Mouse (Mus musculus): ENCODE measurements around the gene Senp7. TPM values are rescaled to one million over a fixed set of nuclear protein-coding genes. Genes with fewer than 3 reads are reported as not detected.
"Not testable (repeated sequence)": the region's sequence is repeated elsewhere in the genome, so short reads cannot be mapped to it uniquely, and the experiment has no call there.

Senp7 gene
- polyA plus RNA-seq (2017; shearing (Covaris generic)) = 10 to 100 TPM; 58.4 to 84.5 TPM

- not testable (repeated sequence) for ATAC-seq
These were observed at the start of gene Senp7 for GRCm38 (mm10) chr16:56048038-56048437. Senp7 (plus strand) TSS chr16:56048338.

- ATAC-seq = no peak
These were observed 41.3 kb upstream of the Senp7 start for GRCm38 (mm10) chr16:56006798-56007197.

- no peak for ATAC-seq
These were observed 39.3 kb upstream of the Senp7 start for GRCm38 (mm10) chr16:56008862-56009261.

GRCm38 (mm10) chr16:56012789-56013743 is 35.1 kb upstream of the Senp7 start:
- no peak for ATAC-seq

GRCm38 (mm10) chr16:56014076-56014475 is 34.1 kb upstream of the Senp7 start:
- ATAC-seq = no peak

- ATAC-seq = no peak
These were observed 28.5 kb upstream of the Senp7 start for GRCm38 (mm10) chr16:56019660-56020059.

GRCm38 (mm10) chr16:56027854-56028629 is 20.1 kb upstream of the Senp7 start:
- no peak for ATAC-seq

GRCm38 (mm10) chr16:56028722-56029551 is 19.2 kb upstream of the Senp7 start:
- ATAC-seq = peak; percentile 31

- ATAC-seq = peak; percentile 94
These were observed 18.5 kb upstream of the Senp7 start, which contains the start of gene Pcnp for GRCm38 (mm10) chr16:56029661-56030082. Pcnp (minus strand) TSS chr16:56029739.

GRCm38 (mm10) chr16:56034566-56034965 is 13.6 kb upstream of the Senp7 start:
- no peak for ATAC-seq

- ATAC-seq = no peak
These were observed 11.6 kb upstream of the Senp7 start for GRCm38 (mm10) chr16:56036501-56036900.

GRCm38 (mm10) chr16:56037138-56038010 is 10.8 kb upstream of the Senp7 start, which contains the start of gene Trmt10c:
Trmt10c (minus strand) TSS chr16:56037819.
- ATAC-seq = peak; percentile 90

- no peak for ATAC-seq
These were observed 10.0 kb upstream of the Senp7 start for GRCm38 (mm10) chr16:56038090-56038489.

- ATAC-seq = no peak
These were observed 7.8 kb downstream of the Senp7 start for GRCm38 (mm10) chr16:56055911-56056310.

- ATAC-seq = no peak
These were observed 8.9 kb downstream of the Senp7 start for GRCm38 (mm10) chr16:56056944-56057590.

GRCm38 (mm10) chr16:56058151-56058550 is 10.0 kb downstream of the Senp7 start:
- no peak for ATAC-seq

GRCm38 (mm10) chr16:56061995-56062594 is 14.0 kb downstream of the Senp7 start:
- ATAC-seq = no peak

- ATAC-seq = no peak
These were observed 14.8 kb downstream of the Senp7 start for GRCm38 (mm10) chr16:56062981-56063380.

GRCm38 (mm10) chr16:56064334-56064990 is 16.3 kb downstream of the Senp7 start:
- peak; percentile 97 for ATAC-seq

GRCm38 (mm10) chr16:56066113-56066512 is 18.0 kb downstream of the Senp7 start:
- no peak for ATAC-seq
